Mouse (Mus musculus) naive thymus-derived CD4-positive, alpha-beta T cell, adult 2 months (primary cell): ENCODE results near the gene Fam98c.
A peak's percentile ranks its signal among the peaks of the same experiment; 100 is the strongest.
"Not testable (repeated sequence)": the region's sequence is repeated elsewhere in the genome, so short reads cannot be mapped to it uniquely, and the experiment has no call there.

Experiments
- DNase-seq: peaks from one replicate; pipeline ENCODE4 v3.0.0-alpha.2; 2011; ENCODE audit warnings: low read depth

The Fam98c gene

GRCm38 (mm10) chr7:29155838-29156782 is at the start of gene Fam98c:
TSS of gene Fam98c (minus strand) at chr7:29156234.
- peak; percentile 86 for DNase-seq

- no peak for DNase-seq
Observed at GRCm38 (mm10) chr7:29202577-29202976, 46.5 kb upstream of the Fam98c start.

- not testable (repeated sequence) for DNase-seq
Observed at GRCm38 (mm10) chr7:29194230-29194629, 38.2 kb upstream of the Fam98c start.

GRCm38 (mm10) chr7:29181323-29181722 is 25.3 kb upstream of the Fam98c start:
- DNase-seq, result not testable (repeated sequence)

GRCm38 (mm10) chr7:29180854-29181236 is 24.8 kb upstream of the Fam98c start:
- no peak for DNase-seq

GRCm38 (mm10) chr7:29180077-29180853 is 24.2 kb upstream of the Fam98c start, which contains the start of gene Psmd8:
TSS of gene Psmd8 (minus strand) at chr7:29180701.
- peak; percentile 98 for DNase-seq

- peak; percentile 57 for DNase-seq
Observed at GRCm38 (mm10) chr7:29179323-29179722, 23.3 kb upstream of the Fam98c start.

- DNase-seq, result peak; percentile 52
Observed at GRCm38 (mm10) chr7:29178106-29178505, 22.1 kb upstream of the Fam98c start.

- peak; percentile 17 for DNase-seq
Observed at GRCm38 (mm10) chr7:29172390-29173016, 16.5 kb upstream of the Fam98c start.

GRCm38 (mm10) chr7:29171562-29172097 is 15.6 kb upstream of the Fam98c start:
- peak; percentile 28 for DNase-seq

- DNase-seq, result peak; percentile 43
Observed at GRCm38 (mm10) chr7:29170755-29171561, 14.9 kb upstream of the Fam98c start.

- DNase-seq, result peak; percentile 53
Observed at GRCm38 (mm10) chr7:29170066-29170754, 14.2 kb upstream of the Fam98c start, which contains the start of the genes Ggn and Spred3. TSS of gene Ggn (plus strand) at chr7:29170210. TSS of gene Spred3 (minus strand) at chr7:29170411.

GRCm38 (mm10) chr7:29169231-29170065 is 13.4 kb upstream of the Fam98c start:
- DNase-seq, result no peak

- DNase-seq, result no peak
Observed at GRCm38 (mm10) chr7:29168791-29169230, 12.8 kb upstream of the Fam98c start.

- no peak for DNase-seq
Observed at GRCm38 (mm10) chr7:29168121-29168695, 12.2 kb upstream of the Fam98c start.

- DNase-seq, result no peak
Observed at GRCm38 (mm10) chr7:29167656-29168055, 11.6 kb upstream of the Fam98c start.

- DNase-seq, result peak; percentile 49
Observed at GRCm38 (mm10) chr7:29162750-29163525, 6.9 kb upstream of the Fam98c start.

- DNase-seq, result no peak
Observed at GRCm38 (mm10) chr7:29162294-29162693, 6.3 kb upstream of the Fam98c start.
